Mouse (Mus musculus): ENCODE measurements around the gene Spsb2. TPM values are rescaled to one million over a fixed set of nuclear protein-coding genes. Genes with fewer than 3 reads are reported as not detected.
"Not testable (repeated sequence)": the region's sequence is repeated elsewhere in the genome, so short reads cannot be mapped to it uniquely, and the experiment has no call there.

Gene Spsb2
- polyA plus RNA-seq, 1 experiment from 2014 or later = 7.9 TPM

- Histone ChIP-seq H3K27ac (replicated peaks) (no peak overlapping the region), H3K4me2 (no peak overlapping the region), H3K4me1 (peaks cover 16% of the 10 kb centered on the region), H3K36me3 (no peaks in the 10 kb centered on the region), H3K9me3 (replicated peaks) (no peaks in the 10 kb centered on the region), H3K27me3 (replicated peaks) (no peaks in the 10 kb centered on the region; the same call in 1 of the 2 replicates), H3K9ac (replicated peaks) (no peak overlapping the region), H3K4me3 (replicated peaks) (no peak overlapping the region)
- ATAC-seq (ENCODE audit: low FRiP score) = no peak
- 82% methylated on average over 3 of the region's 3 CpGs for WGBS
Measured at GRCm38 (mm10) chr6:124803061-124803460, 5.4 kb upstream of the Spsb2 start.

- WGBS = 94% methylated on average over 4 of the region's 4 CpGs
- not testable (repeated sequence) for H3K4me2 ChIP-seq; H3K9me3 ChIP-seq (replicated peaks); H3K9ac ChIP-seq (replicated peaks); H3K4me3 ChIP-seq (replicated peaks); ATAC-seq (ENCODE audit: low FRiP score); H3K27ac ChIP-seq (replicated peaks); H3K36me3 ChIP-seq; H3K27me3 ChIP-seq (replicated peaks)
- peaks cover 22% of the 10 kb centered on the region for H3K4me1 ChIP-seq
Measured at GRCm38 (mm10) chr6:124803691-124804090, 4.8 kb upstream of the Spsb2 start.

- H3K36me3 ChIP-seq = no peaks in the 10 kb centered on the region
- H3K27ac ChIP-seq (replicated peaks) = no peak overlapping the region
- H3K4me1 ChIP-seq = peaks cover 29% of the 10 kb centered on the region
- 92% methylated on average over 3 of the region's 3 CpGs for WGBS
- H3K9me3 ChIP-seq (replicated peaks) = no peaks in the 10 kb centered on the region
- H3K4me2 ChIP-seq = no peak overlapping the region
- ATAC-seq (ENCODE audit: low FRiP score) = no peak
- H3K27me3 ChIP-seq (replicated peaks) = no peaks in the 10 kb centered on the region; the same call in 1 of the 2 replicates
- no peak overlapping the region for H3K9ac ChIP-seq (replicated peaks)
- no peak overlapping the region for H3K4me3 ChIP-seq (replicated peaks)
Measured at GRCm38 (mm10) chr6:124804341-124804740, 4.1 kb upstream of the Spsb2 start.

GRCm38 (mm10) chr6:124805341-124806321 is 2.8 kb upstream of the Spsb2 start:
- H3K9ac ChIP-seq (replicated peaks) = peak overlapping the region; percentile 51
- peak overlapping the region; percentile 47 for H3K4me3 ChIP-seq (replicated peaks)
- peak overlapping the region; percentile 89 for H3K27ac ChIP-seq (replicated peaks)
- H3K4me1 ChIP-seq = peaks cover 41% of the 10 kb centered on the region
- 1% methylated on average over 34 of the region's 34 CpGs for WGBS
- H3K36me3 ChIP-seq = peaks cover 5% of the 10 kb centered on the region; the same call in 1 of the 2 replicates
- ATAC-seq (ENCODE audit: low FRiP score) = peak; percentile 92
- no peaks in the 10 kb centered on the region for H3K9me3 ChIP-seq (replicated peaks)
- peak overlapping the region; percentile 72 for H3K4me2 ChIP-seq
- H3K27me3 ChIP-seq (replicated peaks) = no peaks in the 10 kb centered on the region; the same call in 1 of the 2 replicates

GRCm38 (mm10) chr6:124806446-124807140 is 1.9 kb upstream of the Spsb2 start:
- Histone ChIP-seq H3K4me2 (peak overlapping the region; percentile 72), H3K4me1 (peaks cover 41% of the 10 kb centered on the region), H3K27me3 (replicated peaks) (no peaks in the 10 kb centered on the region; the same call in 1 of the 2 replicates), H3K36me3 (peaks cover 10% of the 10 kb centered on the region; the same call in 1 of the 2 replicates), H3K4me3 (replicated peaks) (peak overlapping the region; percentile 47), H3K27ac (replicated peaks) (peak overlapping the region; percentile 89), H3K9ac (replicated peaks) (no peak overlapping the region), H3K9me3 (replicated peaks) (no peaks in the 10 kb centered on the region)
- ATAC-seq (ENCODE audit: low FRiP score) = no peak
- WGBS = 75% methylated on average over 7 of the region's 7 CpGs

GRCm38 (mm10) chr6:124807366-124807765 is 1.1 kb upstream of the Spsb2 start:
- H3K4me1 ChIP-seq = peaks cover 49% of the 10 kb centered on the region
- ATAC-seq (ENCODE audit: low FRiP score) = no peak
- H3K9ac ChIP-seq (replicated peaks) = no peak overlapping the region
- H3K36me3 ChIP-seq = peaks cover 13% of the 10 kb centered on the region; the same call in 1 of the 2 replicates
- no peaks in the 10 kb centered on the region; the same call in 1 of the 2 replicates for H3K27me3 ChIP-seq (replicated peaks)
- H3K27ac ChIP-seq (replicated peaks) = no peak overlapping the region
- H3K4me2 ChIP-seq = no peak overlapping the region
- H3K4me3 ChIP-seq (replicated peaks) = no peak overlapping the region
- no peaks in the 10 kb centered on the region for H3K9me3 ChIP-seq (replicated peaks)
- 89% methylated on average over 4 of the region's 4 CpGs for WGBS

- peaks cover 13% of the 10 kb centered on the region; the same call in 1 of the 2 replicates for H3K36me3 ChIP-seq
- WGBS = 83% methylated on average over 6 of the region's 6 CpGs
- H3K9me3 ChIP-seq (replicated peaks) = no peaks in the 10 kb centered on the region
- H3K4me1 ChIP-seq = peaks cover 55% of the 10 kb centered on the region
- no peaks in the 10 kb centered on the region for H3K27me3 ChIP-seq (replicated peaks)
- H3K4me2 ChIP-seq = peak overlapping the region; percentile 94
- peak overlapping the region; percentile 81; the same call in 1 of the 2 replicates for H3K27ac ChIP-seq (replicated peaks)
- no peak for ATAC-seq (ENCODE audit: low FRiP score)
- peak overlapping the region; percentile 50 for H3K4me3 ChIP-seq (replicated peaks)
- H3K9ac ChIP-seq (replicated peaks) = peak overlapping the region; percentile 64; the same call in 1 of the 2 replicates
Measured at GRCm38 (mm10) chr6:124807986-124808357, 489 bp upstream of the Spsb2 start.

DNA sequence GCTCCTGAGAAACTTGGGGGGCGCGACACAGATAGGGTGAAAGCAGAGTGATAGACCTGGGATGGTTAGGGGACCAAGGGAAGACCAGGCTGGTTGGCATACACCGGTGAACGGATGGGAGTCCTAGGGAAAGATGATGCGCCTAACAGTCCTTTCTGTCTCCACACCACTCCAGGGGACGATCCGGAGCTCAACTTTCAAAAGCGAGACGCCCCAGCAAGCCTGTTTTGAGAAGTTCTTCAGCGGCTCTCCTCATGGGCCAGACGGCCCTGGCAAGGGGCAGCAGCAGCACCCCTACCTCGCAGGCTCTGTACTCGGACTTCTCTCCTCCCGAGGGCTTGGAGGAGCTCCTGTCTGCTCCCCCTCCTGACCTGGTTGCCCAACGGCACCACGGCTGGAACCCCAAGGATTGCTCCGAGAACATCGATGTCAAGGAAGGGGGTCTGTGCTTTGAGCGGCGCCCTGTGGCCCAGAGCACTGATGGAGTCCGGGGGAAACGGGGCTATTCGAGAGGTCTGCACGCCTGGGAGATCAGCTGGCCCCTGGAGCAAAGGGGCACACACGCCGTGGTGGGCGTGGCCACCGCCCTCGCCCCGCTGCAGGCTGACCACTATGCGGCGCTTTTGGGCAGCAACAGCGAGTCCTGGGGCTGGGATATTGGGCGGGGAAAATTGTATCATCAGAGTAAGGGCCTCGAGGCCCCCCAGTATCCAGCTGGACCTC is 752 bp downstream of the Spsb2 start:
- H3K9me3 ChIP-seq (replicated peaks) = no peaks in the 10 kb centered on the region
- peak overlapping the region; percentile 50 for H3K4me3 ChIP-seq (replicated peaks)
- H3K27ac ChIP-seq (replicated peaks) = peak overlapping the region; percentile 81
- peaks cover 59% of the 10 kb centered on the region for H3K4me1 ChIP-seq
- H3K27me3 ChIP-seq (replicated peaks) = no peaks in the 10 kb centered on the region
- H3K36me3 ChIP-seq = peaks cover 13% of the 10 kb centered on the region; the same call in 1 of the 2 replicates
- no peak; the same call in 1 of the 2 replicates for ATAC-seq (ENCODE audit: low FRiP score)
- under 1% methylated on average over 35 of the region's 35 CpGs for WGBS
- peak overlapping the region; percentile 94 for H3K4me2 ChIP-seq
- peak overlapping the region; percentile 64 for H3K9ac ChIP-seq (replicated peaks)

DNA sequence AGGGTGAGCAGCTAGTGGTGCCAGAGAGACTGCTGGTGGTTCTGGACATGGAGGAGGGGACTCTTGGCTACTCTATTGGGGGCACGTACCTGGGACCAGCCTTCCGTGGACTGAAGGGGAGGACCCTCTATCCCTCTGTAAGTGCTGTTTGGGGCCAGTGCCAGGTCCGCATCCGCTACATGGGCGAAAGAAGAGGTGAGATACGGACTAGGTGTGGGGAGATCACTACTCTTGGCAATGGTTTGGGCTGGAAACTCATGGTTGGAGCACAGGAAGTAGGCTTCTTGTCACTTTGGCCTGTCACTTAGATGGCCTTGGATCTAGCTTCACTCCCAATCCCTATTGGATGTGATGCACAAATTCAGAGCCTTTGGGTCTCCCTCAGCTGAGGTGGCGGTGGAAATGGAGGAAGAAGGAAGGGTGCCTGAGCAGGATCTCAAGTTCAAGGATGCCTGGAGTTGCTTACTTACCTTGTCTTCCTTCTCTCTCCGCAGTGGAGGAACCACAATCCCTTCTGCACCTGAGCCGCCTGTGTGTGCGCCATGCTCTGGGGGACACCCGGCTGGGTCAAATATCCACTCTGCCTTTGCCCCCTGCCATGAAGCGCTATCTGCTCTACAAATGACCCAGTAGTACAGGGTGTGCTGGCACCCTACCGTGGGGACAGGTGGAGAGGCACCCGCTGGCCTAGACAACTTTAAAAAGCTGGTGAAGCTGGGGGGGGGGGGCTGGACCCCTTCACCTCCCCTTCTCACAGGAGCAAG is 1.5 kb downstream of the Spsb2 start:
- Histone ChIP-seq H3K4me1 (peaks cover 66% of the 10 kb centered on the region), H3K27ac (replicated peaks) (peak overlapping the region; percentile 81), H3K9ac (replicated peaks) (peak overlapping the region; percentile 64), H3K9me3 (replicated peaks) (no peaks in the 10 kb centered on the region), H3K36me3 (peaks cover 13% of the 10 kb centered on the region; the same call in 1 of the 2 replicates), H3K27me3 (replicated peaks) (no peaks in the 10 kb centered on the region), H3K4me3 (replicated peaks) (peak overlapping the region; percentile 50), H3K4me2 (peak overlapping the region; percentile 94)
- no peak for ATAC-seq (ENCODE audit: low FRiP score)
- 48% methylated on average over 14 of the region's 14 CpGs for WGBS

- H3K9me3 ChIP-seq (replicated peaks); H3K4me3 ChIP-seq (replicated peaks); H3K27me3 ChIP-seq (replicated peaks); ATAC-seq (ENCODE audit: low FRiP score); H3K27ac ChIP-seq (replicated peaks); H3K9ac ChIP-seq (replicated peaks); H3K4me2 ChIP-seq: not testable (repeated sequence)
- peaks cover 66% of the 10 kb centered on the region for H3K4me1 ChIP-seq
- 86% methylated on average over 11 of the region's 11 CpGs for WGBS
- peaks cover 18% of the 10 kb centered on the region; the same call in 1 of the 2 replicates for H3K36me3 ChIP-seq
Measured at GRCm38 (mm10) chr6:124810566-124811402, 2.3 kb downstream of the Spsb2 start.

Measured in neural tube, embryonic 15.5 days (tissue).